Mouse (Mus musculus): ENCODE data around the gene Slitrk4. TPM values are rescaled to one million over a fixed set of nuclear protein-coding genes. Genes with fewer than 3 reads are reported as not detected.
A peak's percentile ranks its signal among the peaks of the same experiment; 100 is the strongest.

Gene Slitrk4
- polyA plus RNA-seq (2015; fragmentation: Nextera tagmentation; extraction: Ambion mirVana), result 0.06 and 0.20 TPM in 2 replicates

DNA sequence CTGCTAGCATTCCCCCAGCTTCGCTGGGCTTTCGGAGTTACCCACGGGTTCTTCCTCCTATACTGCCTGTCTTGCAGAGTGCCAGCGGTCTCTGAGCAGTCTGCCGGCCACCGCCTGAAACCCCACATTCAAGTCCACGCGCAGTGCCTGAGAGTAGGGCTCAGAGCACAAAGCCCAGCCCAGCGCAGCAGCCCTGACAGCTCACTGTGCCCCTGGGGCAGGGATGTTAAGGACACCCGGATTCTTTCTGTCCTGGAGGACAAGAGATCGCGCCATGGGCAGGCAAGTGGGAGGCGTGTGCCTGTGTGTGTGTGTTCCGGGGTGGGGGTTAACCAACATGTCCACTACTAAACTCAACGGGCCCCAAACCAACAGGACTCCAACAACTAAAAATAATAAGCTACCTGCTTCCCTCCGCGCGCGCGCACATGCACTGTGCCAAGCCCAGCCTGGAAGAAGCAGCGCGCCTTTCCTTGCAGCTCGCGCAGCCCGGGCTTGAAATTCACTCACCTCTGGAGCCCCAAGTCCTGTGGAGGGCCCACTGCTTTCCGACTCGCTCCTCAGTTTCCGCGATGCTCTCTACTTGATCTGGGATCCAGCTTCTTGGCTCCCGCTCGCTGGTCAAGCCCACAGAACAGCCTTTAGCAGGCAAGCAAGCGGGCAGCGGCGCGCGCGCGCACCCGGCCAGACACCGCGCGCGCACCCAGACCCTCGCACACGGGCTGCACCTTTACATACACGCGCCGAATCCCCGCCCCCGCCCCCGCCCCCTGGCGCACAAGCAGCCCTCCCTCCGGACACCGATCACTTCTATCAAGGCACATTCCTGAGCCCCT, at the start of gene Slitrk4:
Gene Slitrk4 (minus strand): TSS at position 707 of the 836 bp plus-strand sequence.
- no peaks in the 10 kb centered on the region for H3K36me3 ChIP-seq (replicated peaks)
- H3K27ac ChIP-seq (replicated peaks), result no peak within 1 kb of the TSS
- no peaks in the 10 kb centered on the region for H3K4me1 ChIP-seq (replicated peaks)
- no peak within 1 kb of the TSS for H3K4me3 ChIP-seq (replicated peaks)
- H3K4me2 ChIP-seq, result 0 out of 2 replicates have a peak within 1 kb of the TSS, but pooled peaks have one; percentile 2
- H3K9me3 ChIP-seq (replicated peaks), result no peaks in the 10 kb centered on the region
- H3K9ac ChIP-seq, result no peak within 1 kb of the TSS
- ATAC-seq (ENCODE audit: insufficient read depth), result no peak
- WGBS (ENCODE audit: insufficient replicate concordance), result 10% methylated on average over 53 of the region's 54 CpGs
- peaks cover 13% of the 10 kb centered on the region; the same call in 1 of the 2 replicates for H3K27me3 ChIP-seq

DNA sequence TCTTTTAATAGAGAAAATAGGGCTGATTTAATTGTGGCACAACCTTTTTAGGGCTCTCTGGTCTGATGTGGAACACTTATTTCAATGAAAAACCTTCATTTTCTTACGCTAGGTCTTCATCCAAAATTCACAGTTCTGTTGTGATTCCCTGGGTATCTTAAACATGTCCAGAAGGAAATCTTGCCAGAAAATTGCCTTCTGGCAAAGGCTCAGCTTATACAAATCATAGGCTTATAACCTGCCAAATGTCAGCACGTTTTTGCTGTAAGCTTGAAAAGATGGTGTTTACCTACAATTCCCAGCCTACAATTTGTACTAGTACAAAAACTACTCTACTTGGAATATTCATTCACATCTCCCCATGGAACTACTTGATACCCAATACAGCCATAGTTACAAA, 42.7 kb upstream of the Slitrk4 start:
- 47% methylated on average over 2 of the region's 2 CpGs for WGBS (ENCODE audit: insufficient replicate concordance)
- no peaks in the 10 kb centered on the region for H3K4me1 ChIP-seq (replicated peaks)
- no peak overlapping the region for H3K4me2 ChIP-seq
- H3K9me3 ChIP-seq (replicated peaks), result no peaks in the 10 kb centered on the region
- H3K9ac ChIP-seq, result no peak overlapping the region
- ATAC-seq (ENCODE audit: insufficient read depth), result no peak
- H3K27ac ChIP-seq (replicated peaks), result no peak overlapping the region
- H3K4me3 ChIP-seq (replicated peaks), result no peak overlapping the region
- no peaks in the 10 kb centered on the region for H3K36me3 ChIP-seq (replicated peaks)
- no peaks in the 10 kb centered on the region for H3K27me3 ChIP-seq

DNA sequence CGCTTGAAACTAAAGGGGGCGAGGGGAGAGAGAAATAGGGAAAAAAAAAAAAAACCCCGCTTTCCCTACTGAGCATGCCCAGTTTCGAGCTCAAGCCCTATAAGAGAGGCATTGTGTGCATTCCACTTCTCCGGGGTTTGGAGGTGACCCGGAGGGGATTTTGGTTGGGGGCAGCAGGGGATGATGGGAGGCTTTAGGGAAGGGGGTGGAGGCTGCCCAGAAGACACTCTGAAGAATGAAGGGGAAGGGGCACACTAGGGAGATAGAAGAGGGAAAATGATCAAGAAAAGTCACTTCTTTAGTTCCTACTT, 1.1 kb upstream of the Slitrk4 start:
- Histone ChIP-seq H3K27ac (replicated peaks) (no peak overlapping the region), H3K4me1 (replicated peaks) (no peaks in the 10 kb centered on the region), H3K9ac (no peak overlapping the region), H3K4me2 (no peak overlapping the region), H3K36me3 (replicated peaks) (no peaks in the 10 kb centered on the region), H3K9me3 (replicated peaks) (no peaks in the 10 kb centered on the region), H3K27me3 (peaks cover 13% of the 10 kb centered on the region; the same call in 1 of the 2 replicates), H3K4me3 (replicated peaks) (no peak overlapping the region)
- ATAC-seq (ENCODE audit: insufficient read depth), result no peak
- 14% methylated on average over 6 of the region's 6 CpGs for whole genome bisulfite sequencing (ENCODE audit: insufficient replicate concordance)

DNA sequence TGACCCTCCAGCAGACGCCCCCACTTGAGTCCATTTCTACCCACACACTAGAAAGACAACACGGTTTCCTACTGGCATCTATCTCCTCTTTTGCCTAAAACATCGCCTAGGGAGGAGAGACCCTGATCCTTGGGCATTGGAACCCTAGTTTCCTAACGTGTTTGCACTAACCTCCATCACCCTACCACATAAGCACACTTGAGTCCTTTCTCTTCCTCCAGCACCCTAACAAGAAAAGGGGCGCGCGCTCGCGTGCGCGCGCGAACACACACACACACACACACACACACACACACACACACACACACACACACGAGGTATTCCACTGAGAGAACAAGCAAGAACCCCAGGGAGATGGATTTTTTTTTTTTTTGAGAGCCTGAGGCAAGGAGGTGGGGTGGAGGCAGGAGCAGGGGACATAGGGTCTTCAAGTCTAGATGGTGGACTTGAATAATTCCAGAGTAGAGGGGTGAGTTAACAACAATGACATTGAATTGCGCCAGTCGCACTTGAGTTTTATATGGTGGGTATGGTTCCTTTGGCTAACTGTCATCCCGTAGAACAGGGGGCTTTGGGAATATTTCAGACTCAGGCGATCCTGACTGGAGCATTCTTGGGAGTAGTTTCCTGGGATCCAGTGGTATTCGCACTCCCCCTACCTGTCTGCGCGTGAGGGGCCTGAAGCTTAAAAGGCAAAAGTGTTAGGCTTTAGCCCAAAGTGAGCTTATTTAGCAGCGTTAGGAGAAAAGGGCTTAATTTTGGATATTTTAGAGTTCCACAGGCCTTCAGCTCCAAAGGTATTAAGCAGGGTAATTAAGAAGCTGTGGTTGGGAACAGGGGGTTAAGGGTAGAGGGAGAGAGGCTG, 562 bp upstream of the Slitrk4 start:
- no peak overlapping the region for H3K4me3 ChIP-seq (replicated peaks)
- 19% methylated on average over 22 of the region's 22 CpGs for WGBS (ENCODE audit: insufficient replicate concordance)
- H3K4me2 ChIP-seq, result no peak overlapping the region
- no peak overlapping the region for H3K27ac ChIP-seq (replicated peaks)
- H3K9ac ChIP-seq, result no peak overlapping the region
- peaks cover 13% of the 10 kb centered on the region; the same call in 1 of the 2 replicates for H3K27me3 ChIP-seq
- no peaks in the 10 kb centered on the region for H3K4me1 ChIP-seq (replicated peaks)
- H3K36me3 ChIP-seq (replicated peaks), result no peaks in the 10 kb centered on the region
- no peak for ATAC-seq (ENCODE audit: insufficient read depth)
- no peaks in the 10 kb centered on the region for H3K9me3 ChIP-seq (replicated peaks)

DNA sequence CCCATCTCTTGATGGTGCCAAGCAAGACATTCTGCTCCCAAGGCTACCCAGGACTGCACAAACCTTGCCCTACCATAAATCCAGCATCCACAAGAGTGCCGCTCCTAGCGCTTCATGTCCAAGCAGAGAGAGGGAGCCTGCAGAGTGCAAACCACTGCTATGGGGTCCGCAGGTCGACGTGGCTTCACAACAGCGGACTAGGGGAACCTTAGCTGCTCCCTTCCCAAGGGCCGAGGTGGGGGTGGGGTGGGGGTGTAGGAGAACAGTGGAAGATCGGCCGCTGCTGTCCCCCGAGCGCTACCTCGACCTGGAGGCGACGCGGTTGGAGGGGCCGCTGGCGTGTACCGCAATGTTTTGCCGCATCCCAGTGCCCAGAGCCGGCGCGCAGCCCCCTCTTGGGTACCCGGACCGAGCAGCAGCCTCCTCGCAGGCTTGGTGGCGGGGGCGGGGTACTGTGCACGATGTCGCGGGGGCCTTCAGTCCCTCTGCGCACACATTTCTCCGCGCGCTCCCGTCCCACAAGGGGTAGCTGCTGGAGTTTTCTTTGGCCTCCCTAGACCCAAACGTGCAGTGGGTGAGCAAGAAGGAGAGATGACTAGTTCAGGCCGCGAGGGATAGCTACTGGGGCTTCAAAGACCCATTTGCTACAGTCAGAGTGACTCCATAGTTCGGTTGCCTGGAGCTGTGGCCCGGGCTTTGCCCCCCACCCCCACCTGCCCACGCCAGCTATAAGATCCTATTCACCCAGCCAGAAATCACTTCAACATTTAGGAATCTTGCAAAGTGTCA, 1.1 kb downstream of the Slitrk4 start:
- no peak for ATAC-seq (ENCODE audit: insufficient read depth)
- no peak overlapping the region for H3K4me3 ChIP-seq (replicated peaks)
- H3K4me1 ChIP-seq (replicated peaks), result no peaks in the 10 kb centered on the region
- H3K4me2 ChIP-seq, result no peak overlapping the region
- WGBS (ENCODE audit: insufficient replicate concordance), result 7% methylated on average over 41 of the region's 41 CpGs
- no peaks in the 10 kb centered on the region for H3K36me3 ChIP-seq (replicated peaks)
- H3K27ac ChIP-seq (replicated peaks), result no peak overlapping the region
- no peak overlapping the region for H3K9ac ChIP-seq
- no peaks in the 10 kb centered on the region for H3K9me3 ChIP-seq (replicated peaks)
- peaks cover 13% of the 10 kb centered on the region; the same call in 1 of the 2 replicates for H3K27me3 ChIP-seq

DNA sequence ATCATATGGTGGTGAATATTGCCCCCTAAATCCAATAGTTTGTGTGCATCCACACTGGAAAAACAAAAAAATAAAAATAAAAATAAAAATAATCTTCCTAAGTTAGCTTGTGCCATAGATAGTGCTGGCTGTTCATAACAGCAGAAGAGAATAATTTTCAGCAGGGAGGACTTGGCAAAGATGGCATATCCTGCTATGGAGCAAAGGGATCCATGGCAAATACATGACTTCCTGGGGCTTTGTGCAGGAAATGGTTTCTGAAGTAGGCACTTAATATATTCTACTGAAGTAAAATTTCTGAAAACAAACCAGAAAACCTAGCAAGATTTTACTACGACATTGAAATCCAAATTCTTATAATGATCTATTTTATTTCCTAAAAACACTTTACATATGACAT, 13.3 kb downstream of the Slitrk4 start:
- 49% methylated on average over 1 of the region's 1 CpGs for WGBS (ENCODE audit: insufficient replicate concordance)
- H3K36me3 ChIP-seq (replicated peaks), result no peaks in the 10 kb centered on the region
- no peak overlapping the region for H3K9ac ChIP-seq
- no peaks in the 10 kb centered on the region for H3K9me3 ChIP-seq (replicated peaks)
- H3K4me3 ChIP-seq (replicated peaks), result no peak overlapping the region
- H3K4me1 ChIP-seq (replicated peaks), result no peaks in the 10 kb centered on the region
- no peak for ATAC-seq (ENCODE audit: insufficient read depth)
- H3K27me3 ChIP-seq, result no peaks in the 10 kb centered on the region
- no peak overlapping the region for H3K27ac ChIP-seq (replicated peaks)
- no peak overlapping the region for H3K4me2 ChIP-seq

Other genes with a start within 250 kb of the Slitrk4 start
- gene Gm6760, start 124.8 kb downstream of the Slitrk4 start, polyA plus RNA-seq (2015; fragmentation: Nextera tagmentation; extraction: Ambion mirVana), result not detected in 2 replicates
- gene 3830417A13Rik, start 103.4 kb downstream of the Slitrk4 start, polyA plus RNA-seq (2015; fragmentation: Nextera tagmentation; extraction: Ambion mirVana), result not detected in 2 replicates